Mouse (Mus musculus): ENCODE measurements around the gene Knop1. TPM values are rescaled to one million over a fixed set of nuclear protein-coding genes. Genes with fewer than 3 reads are reported as not detected.

Gene Knop1
- polyA plus RNA-seq, 1 experiment from 2014 or later: 126 TPM

DNA sequence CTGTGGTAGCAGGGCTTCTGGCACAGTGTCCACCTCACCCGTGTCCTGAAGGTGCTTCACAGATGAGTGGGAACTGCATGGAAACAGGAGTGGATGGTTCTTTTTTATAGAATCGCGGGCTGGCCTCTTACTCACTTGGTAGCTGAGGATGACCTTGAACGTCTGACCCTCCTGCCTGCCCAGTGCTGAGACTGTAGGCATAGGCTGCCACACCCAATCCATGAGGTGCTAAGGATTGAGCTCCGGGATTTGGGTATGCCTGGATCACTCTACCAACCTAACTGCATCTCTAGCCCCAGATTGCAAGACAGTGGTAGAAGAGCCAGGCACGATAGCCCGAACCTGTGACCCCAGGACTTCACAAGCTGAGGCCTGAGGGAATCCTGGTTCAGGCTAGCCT lies 38.3 kb downstream of the Knop1 start:
- no peak overlapping the region for H3K9ac ChIP-seq (replicated peaks)
- no peaks in the 10 kb centered on the region for H3K27me3 ChIP-seq
- no peaks in the 10 kb centered on the region for H3K4me1 ChIP-seq (replicated peaks)
- H3K4me3 ChIP-seq (replicated peaks): no peak overlapping the region
- peaks cover 68% of the 10 kb centered on the region for H3K36me3 ChIP-seq
- no peak overlapping the region for H3K27ac ChIP-seq
- WGBS: 90% methylated on average over 7 of the region's 7 CpGs
- no peaks in the 10 kb centered on the region for H3K9me3 ChIP-seq
- ATAC-seq (ENCODE audit: insufficient number of reproducible peaks, insufficient read depth, low FRiP score, low TSS enrichment, low read depth): no peak
- no peak overlapping the region for H3K4me2 ChIP-seq

DNA sequence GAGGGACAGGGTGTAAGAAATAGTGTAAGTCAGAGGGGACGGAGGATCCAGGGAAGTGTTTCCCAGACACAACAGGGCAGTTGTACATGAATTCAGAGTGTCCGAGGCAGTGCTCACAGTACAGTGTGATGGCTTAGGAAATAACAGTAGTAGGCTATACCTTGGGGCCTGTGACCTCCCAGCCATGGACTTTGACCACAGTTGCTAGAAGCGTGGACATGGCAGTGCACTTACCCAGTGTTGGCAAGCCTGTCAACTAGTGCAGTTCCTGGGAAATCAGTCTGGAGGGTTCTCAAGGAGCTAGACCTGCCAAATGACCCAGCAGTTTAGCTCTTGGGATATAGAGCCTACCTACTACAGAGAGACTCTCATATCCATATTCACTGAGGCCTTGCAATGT lies 39.8 kb downstream of the Knop1 start:
- peaks cover 74% of the 10 kb centered on the region for H3K36me3 ChIP-seq

DNA sequence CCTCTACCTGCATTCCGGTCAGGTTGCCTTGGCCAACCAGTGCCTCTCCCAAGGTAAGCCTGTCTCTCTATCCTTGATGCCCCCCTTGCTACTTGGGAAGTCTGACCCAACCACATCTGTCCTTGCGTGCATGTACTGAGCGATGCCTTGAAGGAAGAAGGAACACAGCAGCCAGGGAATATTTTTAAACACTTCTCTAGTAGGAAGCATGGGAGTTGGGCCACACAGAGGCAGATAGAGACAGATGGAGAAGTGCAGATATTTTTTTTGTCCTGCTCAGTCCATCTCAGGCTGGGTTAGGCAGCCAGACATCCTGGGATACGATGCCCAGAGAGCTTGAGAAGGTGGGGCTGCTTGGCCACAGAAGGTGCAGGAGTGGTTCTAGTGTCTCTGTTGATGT lies 42.5 kb downstream of the Knop1 start:
- Histone ChIP-seq H3K4me3 (replicated peaks) (no peak overlapping the region), H3K36me3 (peaks cover 74% of the 10 kb centered on the region), H3K9me3 (no peaks in the 10 kb centered on the region), H3K27ac (no peak overlapping the region), H3K27me3 (no peaks in the 10 kb centered on the region), H3K9ac (replicated peaks) (no peak overlapping the region), H3K4me1 (replicated peaks) (no peaks in the 10 kb centered on the region), H3K4me2 (no peak overlapping the region)
- WGBS: 94% methylated on average over 4 of the region's 4 CpGs
- no peak for ATAC-seq (ENCODE audit: insufficient number of reproducible peaks, insufficient read depth, low FRiP score, low TSS enrichment, low read depth)

More for the DNA sequence above, 39.8 kb downstream of the Knop1 start:
- Histone ChIP-seq H3K4me3 (replicated peaks) (no peak overlapping the region), H3K27ac (no peak overlapping the region), H3K9me3 (no peaks in the 10 kb centered on the region), H3K4me2 (no peak overlapping the region), H3K4me1 (replicated peaks) (no peaks in the 10 kb centered on the region), H3K9ac (replicated peaks) (no peak overlapping the region), H3K27me3 (no peaks in the 10 kb centered on the region)
- whole genome bisulfite sequencing: 87% methylated on average over 3 of the region's 3 CpGs
- no peak for ATAC-seq (ENCODE audit: insufficient number of reproducible peaks, insufficient read depth, low FRiP score, low TSS enrichment, low read depth)

DNA sequence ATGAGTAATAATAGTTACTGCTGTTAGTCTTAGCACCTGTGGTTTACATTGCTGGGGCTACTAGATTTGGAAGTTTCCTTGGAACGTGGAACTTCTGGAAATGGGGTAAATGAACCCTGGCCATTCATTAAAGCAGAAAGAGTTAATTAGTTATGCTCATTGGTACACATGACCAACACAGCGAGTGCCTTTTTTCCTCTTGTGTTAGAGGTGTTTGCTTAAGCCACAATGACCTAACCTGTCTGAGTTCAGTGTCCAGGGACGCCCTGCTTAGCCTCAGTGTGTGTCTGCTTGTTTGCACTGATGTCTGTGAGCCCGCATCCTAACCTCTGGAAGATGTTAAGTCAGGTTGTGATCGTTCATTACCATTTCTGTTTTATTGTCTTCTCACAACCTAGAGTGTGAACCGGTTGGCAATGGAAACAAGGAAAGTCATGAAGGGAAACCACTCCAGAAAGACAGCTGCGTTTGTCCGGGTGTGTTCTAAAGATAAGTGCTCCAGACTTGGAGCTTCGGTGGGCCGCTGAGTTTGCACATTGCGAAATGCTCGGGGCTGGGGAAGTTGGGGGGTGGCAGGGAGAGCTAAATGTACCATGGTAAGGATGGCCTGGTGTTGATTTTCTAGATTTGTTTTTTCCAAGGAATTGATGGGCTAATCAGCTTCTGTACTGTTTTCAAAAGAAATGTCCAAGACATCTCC lies 44.5 kb downstream of the Knop1 start:
- H3K27me3 ChIP-seq: no peaks in the 10 kb centered on the region
- no peak overlapping the region for H3K27ac ChIP-seq
- no peak for ATAC-seq (ENCODE audit: insufficient number of reproducible peaks, insufficient read depth, low FRiP score, low TSS enrichment, low read depth)
- H3K9ac ChIP-seq (replicated peaks): no peak overlapping the region
- H3K4me2 ChIP-seq: no peak overlapping the region
- peaks cover 65% of the 10 kb centered on the region for H3K36me3 ChIP-seq
- no peak overlapping the region for H3K4me3 ChIP-seq (replicated peaks)
- no peaks in the 10 kb centered on the region for H3K4me1 ChIP-seq (replicated peaks)
- 88% methylated on average over 12 of the region's 12 CpGs for WGBS
- H3K9me3 ChIP-seq: no peaks in the 10 kb centered on the region

DNA sequence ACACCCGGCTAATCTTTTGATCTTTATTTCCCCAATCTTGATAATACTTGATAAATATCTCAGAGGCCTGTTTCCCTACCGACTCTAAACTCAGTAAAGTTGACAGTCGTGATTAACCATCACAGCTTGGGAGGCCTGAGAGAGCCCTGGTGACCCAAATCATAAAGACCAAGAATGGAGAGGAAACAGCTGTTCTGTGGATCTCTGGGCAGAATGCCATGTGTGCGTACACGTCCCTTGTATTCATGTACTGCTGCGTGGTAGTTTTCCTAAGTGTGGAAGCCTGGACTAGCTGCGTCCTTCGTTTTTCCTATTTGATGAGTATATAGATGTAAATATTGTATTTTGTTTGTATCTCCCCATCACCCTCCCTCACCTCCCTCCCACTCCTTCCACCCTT lies 48.2 kb downstream of the Knop1 start:
- WGBS: 87% methylated on average over 8 of the region's 8 CpGs
- no peaks in the 10 kb centered on the region for H3K9me3 ChIP-seq
- ATAC-seq (ENCODE audit: insufficient number of reproducible peaks, insufficient read depth, low FRiP score, low TSS enrichment, low read depth): no peak
- H3K27ac ChIP-seq: no peak overlapping the region
- H3K4me3 ChIP-seq (replicated peaks): no peak overlapping the region
- H3K4me2 ChIP-seq: no peak overlapping the region
- no peak overlapping the region for H3K9ac ChIP-seq (replicated peaks)
- no peaks in the 10 kb centered on the region for H3K27me3 ChIP-seq
- H3K4me1 ChIP-seq (replicated peaks): no peaks in the 10 kb centered on the region
- peaks cover 49% of the 10 kb centered on the region for H3K36me3 ChIP-seq

DNA sequence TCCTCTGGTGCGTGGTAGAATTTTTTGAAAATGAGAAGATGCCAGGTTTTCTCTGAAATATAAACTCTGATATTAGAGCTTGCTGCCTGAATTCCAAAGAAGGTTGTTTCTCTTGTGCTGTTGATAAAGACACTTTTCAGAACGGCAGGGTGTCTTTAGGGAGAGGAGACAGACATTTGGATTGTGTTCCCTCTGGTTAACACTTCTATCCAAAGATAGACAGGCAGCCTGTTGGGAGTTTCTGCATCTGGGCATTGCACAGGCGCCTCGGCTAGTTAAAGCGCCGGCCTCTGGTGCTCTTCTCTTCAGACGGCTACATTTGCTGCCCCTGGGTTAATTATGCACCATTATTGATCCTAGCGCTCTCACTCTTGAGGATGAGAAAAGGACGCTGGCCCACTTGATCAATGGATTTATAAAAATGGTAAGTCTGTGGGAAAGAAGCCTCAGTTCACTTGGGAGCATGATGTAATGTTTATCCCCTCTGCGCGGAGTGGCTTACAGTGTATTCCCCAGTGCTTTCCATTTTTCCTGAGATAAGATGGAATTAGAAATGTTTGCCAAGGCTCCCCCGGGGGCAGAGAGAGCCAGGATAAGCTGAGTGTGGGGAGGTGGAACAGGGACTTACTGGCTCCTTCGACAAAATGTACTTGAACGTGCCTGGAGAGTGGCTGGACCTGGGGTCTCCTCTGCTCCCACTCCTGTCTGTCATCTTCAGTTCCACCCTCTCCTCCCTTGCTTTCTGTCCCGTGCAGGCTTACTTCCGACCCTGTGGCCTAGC lies 49.2 kb downstream of the Knop1 start:
- peaks cover 56% of the 10 kb centered on the region for H3K36me3 ChIP-seq
- no peak overlapping the region for H3K27ac ChIP-seq
- no peak overlapping the region for H3K4me3 ChIP-seq (replicated peaks)
- ATAC-seq (ENCODE audit: insufficient number of reproducible peaks, insufficient read depth, low FRiP score, low TSS enrichment, low read depth): no peak
- H3K4me1 ChIP-seq (replicated peaks): no peaks in the 10 kb centered on the region
- no peaks in the 10 kb centered on the region for H3K27me3 ChIP-seq
- H3K9ac ChIP-seq (replicated peaks): no peak overlapping the region
- no peaks in the 10 kb centered on the region for H3K9me3 ChIP-seq
- no peak overlapping the region for H3K4me2 ChIP-seq
- 85% methylated on average over 16 of the region's 16 CpGs for WGBS

DNA sequence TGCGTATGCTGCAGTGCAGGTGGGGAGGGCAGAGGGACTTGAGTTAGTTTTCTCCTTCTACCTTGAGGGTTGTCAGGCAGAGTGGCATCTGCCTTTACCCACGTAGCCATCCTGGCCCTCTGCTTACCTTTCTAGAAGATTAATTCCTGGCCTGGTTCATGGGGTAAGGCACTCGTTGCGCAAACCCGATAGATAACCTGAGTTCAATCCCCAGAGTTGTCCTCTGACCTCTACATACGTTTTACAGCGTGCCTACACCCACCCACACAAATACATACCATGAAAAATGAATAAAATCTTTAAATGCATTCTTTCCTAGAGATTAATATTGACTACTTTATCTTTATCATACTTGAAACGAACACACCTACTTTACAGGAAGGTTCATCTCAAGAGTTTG lies 52.6 kb downstream of the Knop1 start:
- no peak overlapping the region for H3K4me2 ChIP-seq
- H3K27ac ChIP-seq: no peak overlapping the region
- H3K36me3 ChIP-seq: peaks cover 55% of the 10 kb centered on the region
- no peak overlapping the region for H3K9ac ChIP-seq (replicated peaks)
- 93% methylated on average over 8 of the region's 8 CpGs for WGBS
- no peaks in the 10 kb centered on the region for H3K9me3 ChIP-seq
- ATAC-seq (ENCODE audit: insufficient number of reproducible peaks, insufficient read depth, low FRiP score, low TSS enrichment, low read depth): no peak
- H3K4me1 ChIP-seq (replicated peaks): no peaks in the 10 kb centered on the region
- H3K4me3 ChIP-seq (replicated peaks): no peak overlapping the region
- no peaks in the 10 kb centered on the region for H3K27me3 ChIP-seq

DNA sequence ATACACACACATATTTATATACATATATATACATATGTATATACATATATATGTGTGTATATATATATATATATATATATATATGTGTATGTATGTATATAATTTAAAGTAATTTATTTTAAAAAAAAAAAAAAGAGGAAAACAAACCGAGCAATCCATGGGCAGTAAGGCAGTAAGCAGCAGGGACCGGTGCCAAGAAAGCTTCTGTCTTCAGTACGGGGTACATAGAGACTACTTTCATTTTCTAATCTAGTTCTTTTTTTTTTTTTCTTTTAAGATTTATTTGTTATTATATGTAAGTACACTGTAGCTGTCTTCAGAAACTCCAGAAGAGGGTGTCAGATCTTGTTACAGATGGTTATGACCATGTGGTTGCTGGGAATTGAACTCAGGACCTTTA lies 54.3 kb downstream of the Knop1 start:
- Histone ChIP-seq H3K36me3 (peaks cover 59% of the 10 kb centered on the region), H3K27ac (no peak overlapping the region), H3K4me1 (replicated peaks) (no peaks in the 10 kb centered on the region), H3K4me3 (replicated peaks) (no peak overlapping the region), H3K9me3 (no peaks in the 10 kb centered on the region), H3K9ac (replicated peaks) (no peak overlapping the region), H3K27me3 (no peaks in the 10 kb centered on the region), H3K4me2 (no peak overlapping the region)
- no peak for ATAC-seq (ENCODE audit: insufficient number of reproducible peaks, insufficient read depth, low FRiP score, low TSS enrichment, low read depth)
- 95% methylated on average over 3 of the region's 3 CpGs for WGBS

DNA sequence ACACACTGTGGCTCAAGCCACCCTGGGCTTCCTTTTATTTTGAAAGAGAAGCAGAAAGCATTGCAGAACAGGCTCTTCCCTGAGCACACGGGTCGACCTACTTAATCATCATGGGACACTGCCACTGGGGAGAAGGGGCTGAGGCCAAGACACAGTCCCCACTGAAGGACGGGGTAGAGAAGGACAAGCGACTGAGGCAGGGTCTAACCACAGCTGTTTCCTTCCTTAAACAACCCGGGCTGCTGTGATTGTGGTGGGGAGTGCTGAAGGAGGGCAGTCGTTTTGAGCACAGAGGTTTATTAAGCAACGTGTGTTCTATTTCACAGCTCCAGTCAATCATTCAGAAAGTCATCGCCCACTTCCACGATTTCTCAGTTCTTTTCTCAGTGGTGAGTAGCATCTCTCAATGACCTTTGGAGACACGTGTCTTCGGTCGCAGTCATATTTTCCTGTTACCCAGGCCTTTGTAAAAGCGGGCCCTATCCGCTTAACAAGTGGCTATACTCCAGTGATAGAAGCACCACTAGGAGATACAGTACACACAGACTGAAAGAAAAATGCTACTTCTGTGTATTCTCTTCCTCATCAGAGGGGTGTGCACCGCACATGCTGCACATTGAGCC lies 55.8 kb downstream of the Knop1 start:
- WGBS: 94% methylated on average over 15 of the region's 15 CpGs

DNA sequence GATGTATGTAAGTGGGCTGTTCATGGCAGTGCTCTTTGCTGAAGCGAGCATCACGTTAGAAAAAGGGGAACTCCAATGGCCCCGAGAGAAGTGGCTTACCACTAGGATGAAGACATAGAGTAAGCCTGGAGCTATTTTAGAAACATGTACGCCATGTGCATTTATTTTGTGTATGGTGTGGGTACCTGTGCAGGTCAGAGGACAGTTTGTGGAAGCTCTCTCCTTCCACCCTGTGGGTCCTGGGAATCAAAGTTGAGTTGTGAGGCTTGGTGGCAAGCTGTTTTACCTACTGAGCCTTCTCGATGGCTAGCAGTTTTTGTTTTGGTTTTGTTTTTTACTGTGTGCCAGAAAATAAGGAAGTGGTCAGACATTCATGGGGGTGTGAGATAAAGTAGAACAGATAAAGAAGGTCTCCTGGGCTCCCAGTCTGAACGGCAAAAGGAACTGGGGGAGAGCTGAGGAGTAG lies 57.9 kb downstream of the Knop1 start:
- H3K4me1 ChIP-seq (replicated peaks): no peaks in the 10 kb centered on the region

More for the DNA sequence above, 55.8 kb downstream of the Knop1 start:
- no peak overlapping the region for H3K27ac ChIP-seq
- peaks cover 74% of the 10 kb centered on the region for H3K36me3 ChIP-seq
- H3K9me3 ChIP-seq: no peaks in the 10 kb centered on the region
- H3K4me3 ChIP-seq (replicated peaks): no peak overlapping the region
- no peak overlapping the region for H3K4me2 ChIP-seq
- no peaks in the 10 kb centered on the region for H3K27me3 ChIP-seq
- H3K4me1 ChIP-seq (replicated peaks): no peaks in the 10 kb centered on the region
- no peak overlapping the region for H3K9ac ChIP-seq (replicated peaks)
- ATAC-seq (ENCODE audit: insufficient number of reproducible peaks, insufficient read depth, low FRiP score, low TSS enrichment, low read depth): no peak

DNA sequence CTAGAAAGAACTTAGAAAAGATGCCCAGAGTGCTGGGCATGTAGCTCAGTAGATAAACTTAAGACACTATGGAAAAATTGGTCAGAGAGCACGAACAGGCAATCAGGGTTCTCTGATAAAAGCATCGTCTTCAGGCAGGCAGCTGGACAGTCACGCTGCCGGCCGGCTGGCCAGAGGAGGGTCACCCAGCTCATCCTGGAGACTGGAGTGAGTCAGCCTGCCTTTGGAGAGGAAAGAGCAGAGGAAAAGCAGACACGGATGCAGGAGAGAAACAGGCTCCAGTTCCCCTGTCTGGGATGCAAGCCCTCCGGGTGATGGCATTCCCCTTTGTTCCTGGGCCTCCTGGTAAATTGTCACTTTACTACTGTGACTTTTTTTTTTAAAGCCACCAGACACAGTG lies 58.5 kb downstream of the Knop1 start:
- 80% methylated on average over 7 of the region's 7 CpGs for WGBS

More for the DNA sequence above, 57.9 kb downstream of the Knop1 start:
- Histone ChIP-seq H3K27me3 (no peaks in the 10 kb centered on the region), H3K4me3 (replicated peaks) (no peak overlapping the region), H3K9me3 (no peaks in the 10 kb centered on the region), H3K9ac (replicated peaks) (no peak overlapping the region), H3K36me3 (peaks cover 77% of the 10 kb centered on the region), H3K4me2 (no peak overlapping the region), H3K27ac (no peak overlapping the region)
- WGBS: 87% methylated on average over 6 of the region's 6 CpGs
- no peak for ATAC-seq (ENCODE audit: insufficient number of reproducible peaks, insufficient read depth, low FRiP score, low TSS enrichment, low read depth)

More for the DNA sequence above, 58.5 kb downstream of the Knop1 start:
- Histone ChIP-seq H3K9me3 (no peaks in the 10 kb centered on the region), H3K4me2 (no peak overlapping the region), H3K27ac (no peak overlapping the region), H3K4me1 (replicated peaks) (no peaks in the 10 kb centered on the region), H3K4me3 (replicated peaks) (no peak overlapping the region), H3K27me3 (no peaks in the 10 kb centered on the region), H3K9ac (replicated peaks) (no peak overlapping the region), H3K36me3 (peaks cover 79% of the 10 kb centered on the region)
- no peak for ATAC-seq (ENCODE audit: insufficient number of reproducible peaks, insufficient read depth, low FRiP score, low TSS enrichment, low read depth)

All from limb, embryonic 12.5 days (tissue).